Mouse (Mus musculus) left cerebral cortex, adult 8-10 months (tissue): ENCODE data around the gene Eif2ak4. TPM values are rescaled to one million over a fixed set of nuclear protein-coding genes. Genes with fewer than 3 reads are reported as not detected.

Experiments used
- DNase-seq, 2 experiments: peaks; one replicate each; pipeline ENCODE4 v3.0.0; 2022; ENCODE audit warnings: low spot score in 2 of 2
- total RNA-seq, 4 experiments: library from RNA; stranded (reverse); gene quantifications; 2 replicates each; pipeline ENCODE4 v1.2.4; 2022

The Eif2ak4 gene
- 10 to 100 TPM; 19.7 to 22.3 (median 21.1) TPM for total RNA-seq

DNA sequence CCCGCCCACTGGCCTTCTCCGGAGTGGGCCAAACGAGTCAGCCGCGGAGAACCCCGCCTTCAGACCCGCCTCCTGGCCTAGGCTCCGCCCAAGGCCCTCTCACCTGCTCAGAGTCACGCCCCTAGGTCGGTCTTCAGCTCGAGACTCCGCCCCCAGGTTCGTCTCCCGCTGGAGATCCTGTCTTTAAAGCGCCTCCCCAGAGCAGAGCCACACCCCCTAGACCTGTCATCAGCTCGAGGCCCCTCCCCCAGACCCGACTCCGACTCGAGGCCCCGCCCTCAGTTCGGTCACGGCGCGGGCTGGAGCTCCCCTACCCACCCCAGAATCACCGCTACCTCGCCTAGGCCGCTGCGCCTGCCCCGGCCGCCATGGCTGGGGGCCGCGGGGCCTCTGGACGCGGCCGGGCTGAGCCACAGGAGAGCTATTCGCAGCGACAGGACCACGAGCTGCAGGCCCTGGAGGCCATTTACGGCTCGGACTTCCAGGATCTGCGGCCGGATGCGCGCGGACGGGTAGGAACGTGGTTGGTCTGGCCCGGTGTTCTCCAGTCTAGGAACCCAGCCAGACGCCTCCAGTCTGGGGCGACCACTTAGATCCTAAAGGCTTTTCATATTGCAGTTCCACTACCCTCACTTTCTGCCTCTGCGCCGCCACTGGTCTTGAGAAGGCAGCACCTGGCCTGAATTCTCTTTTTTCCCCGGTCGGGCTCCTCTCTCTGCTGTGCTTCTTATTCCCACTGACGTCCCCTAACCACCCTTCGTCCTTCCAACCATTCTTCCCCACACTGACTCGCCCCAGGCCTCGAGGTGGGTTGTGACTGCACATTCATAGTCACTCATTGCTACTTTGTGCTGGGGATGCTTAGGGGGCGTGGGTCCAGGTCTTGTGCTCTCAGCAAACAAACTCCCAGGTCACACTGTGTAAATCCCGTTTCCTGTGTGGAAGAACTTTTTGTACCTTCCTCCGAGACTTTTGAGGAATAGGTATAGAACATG lies at the start of gene Eif2ak4:
Gene Eif2ak4, plus strand, starts transcription at position 278 of the 995 bp plus-strand sequence.
- DNase-seq: peak; percentile 85 to 100

DNA sequence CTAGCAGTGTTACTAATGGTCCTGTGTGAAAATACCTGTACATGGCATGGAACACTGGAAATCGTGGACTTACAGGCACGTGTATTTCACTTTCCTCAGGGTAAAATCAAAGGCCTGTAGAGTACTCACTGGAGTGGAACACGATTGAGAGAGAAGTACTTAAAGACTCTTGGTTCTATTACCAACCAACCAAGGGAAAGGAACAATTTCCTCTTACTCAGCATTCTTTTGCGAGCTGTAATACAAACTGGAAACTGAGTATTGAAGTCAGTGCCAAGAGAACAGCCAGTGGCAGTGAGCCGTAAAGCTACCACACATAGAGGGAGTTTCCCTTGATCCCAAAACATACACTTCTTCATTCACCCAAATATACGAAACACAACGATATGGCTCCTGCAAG lies 47.1 kb upstream of the Eif2ak4 start:
- DNase-seq: no peak

DNA sequence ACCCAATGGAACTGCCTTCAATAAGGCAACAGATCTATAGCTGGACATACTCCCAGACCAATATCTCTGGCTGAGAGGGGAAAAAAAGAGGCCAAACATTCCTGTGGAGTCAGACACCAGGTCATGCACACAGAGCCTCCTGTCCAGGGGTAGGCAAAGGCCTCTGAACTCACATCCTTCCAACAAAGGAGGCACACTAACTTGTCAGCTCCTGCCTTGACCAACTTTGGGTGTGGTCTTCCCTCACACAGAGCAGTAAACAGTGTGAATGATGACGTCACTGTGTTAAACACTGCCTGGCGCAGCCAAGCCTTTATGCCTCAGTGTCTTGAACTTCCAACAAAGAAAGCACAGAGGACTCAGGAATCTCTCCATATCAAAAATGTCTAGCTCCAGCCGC lies 44.5 kb upstream of the Eif2ak4 start:
- DNase-seq: no peak

DNA sequence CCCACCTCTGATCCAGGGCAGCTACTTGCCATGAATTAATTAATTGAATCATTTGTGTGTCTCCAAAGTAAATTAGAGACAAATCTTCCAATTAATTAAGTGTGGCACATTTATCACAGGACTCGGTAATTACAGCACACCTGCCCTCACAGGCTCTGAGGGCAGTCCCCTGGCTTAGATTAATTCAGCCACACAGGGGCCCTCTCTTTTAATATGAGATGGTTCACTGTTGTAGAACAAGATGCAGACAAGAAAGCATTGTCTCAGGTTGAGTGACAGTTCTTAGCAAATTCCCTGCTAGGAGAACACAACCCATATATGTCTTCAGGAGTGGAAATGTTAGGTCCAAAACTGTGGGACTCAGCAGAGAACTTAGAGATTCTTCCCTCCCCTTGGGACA lies 42.9 kb upstream of the Eif2ak4 start:
- DNase-seq: no peak

DNA sequence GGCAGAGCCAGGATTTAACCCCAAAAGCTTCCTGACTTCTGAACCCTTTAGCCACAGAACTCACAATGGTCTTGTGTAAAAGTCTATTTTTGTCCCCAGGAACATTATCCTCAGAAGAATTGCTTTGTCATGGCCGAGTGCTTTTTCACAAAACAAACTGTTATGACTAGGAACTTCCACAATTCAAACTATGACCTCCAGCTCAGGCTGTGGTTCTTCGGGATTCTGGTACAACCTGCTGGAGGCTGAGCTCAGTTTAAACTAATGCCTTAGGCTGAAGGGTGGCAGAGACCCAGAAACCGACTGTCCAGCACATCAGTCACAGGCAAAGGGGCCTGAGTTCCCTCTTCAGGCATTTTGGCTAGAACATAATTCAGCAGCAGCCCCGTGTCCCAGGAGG lies 34.9 kb upstream of the Eif2ak4 start:
- DNase-seq: no peak

DNA sequence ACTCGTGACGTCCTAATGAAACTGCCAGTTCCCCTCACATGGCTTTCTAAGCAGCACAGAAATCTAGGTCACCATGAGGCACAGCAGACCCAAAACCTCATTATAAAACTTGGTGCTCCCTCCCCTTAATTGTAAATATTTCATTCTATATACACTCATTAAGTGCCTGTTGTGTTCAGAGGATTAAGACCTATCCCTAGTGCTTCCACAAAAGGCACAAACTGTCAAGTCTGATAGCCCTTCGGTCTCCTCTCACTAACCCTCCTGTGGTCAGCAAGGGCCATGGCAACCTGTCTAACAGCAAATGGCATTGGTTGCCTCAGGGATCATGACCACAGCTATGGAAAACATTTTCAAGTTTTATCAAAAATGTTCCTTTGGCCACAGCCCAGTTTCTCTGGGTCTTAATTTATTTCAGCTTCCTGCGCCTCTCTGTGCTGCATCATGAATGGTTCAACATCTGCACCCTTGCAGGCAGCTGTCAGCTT lies 34.5 kb upstream of the Eif2ak4 start:
- no peak for DNase-seq

DNA sequence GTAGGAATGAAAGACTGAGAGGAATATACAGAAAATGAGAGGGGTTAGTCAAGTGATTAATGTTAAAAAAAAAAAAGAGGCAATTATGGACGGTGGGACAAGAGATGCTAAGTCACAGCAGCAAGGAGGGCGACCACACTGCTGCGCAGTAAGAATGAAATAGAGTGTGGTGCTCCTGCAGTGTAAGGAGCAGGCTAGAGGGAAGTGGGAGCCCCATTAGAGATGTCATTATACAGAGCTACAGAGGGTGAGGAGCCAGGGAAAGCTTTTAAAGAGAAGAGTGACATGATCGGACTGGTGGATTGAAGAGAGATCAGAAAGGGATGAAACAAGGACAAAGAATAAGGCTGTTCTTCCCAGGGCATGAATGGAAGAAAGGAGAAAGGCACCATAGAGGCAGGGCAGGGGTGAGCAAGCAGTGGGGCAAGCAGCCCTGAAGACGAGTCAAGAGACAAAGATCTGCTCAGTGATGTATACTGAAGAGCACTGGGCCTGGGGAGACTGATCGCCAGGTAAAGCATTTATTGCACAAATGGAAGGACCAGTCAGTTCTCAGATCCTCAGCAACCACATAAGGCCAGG lies 33.2 kb upstream of the Eif2ak4 start:
- no peak for DNase-seq

DNA sequence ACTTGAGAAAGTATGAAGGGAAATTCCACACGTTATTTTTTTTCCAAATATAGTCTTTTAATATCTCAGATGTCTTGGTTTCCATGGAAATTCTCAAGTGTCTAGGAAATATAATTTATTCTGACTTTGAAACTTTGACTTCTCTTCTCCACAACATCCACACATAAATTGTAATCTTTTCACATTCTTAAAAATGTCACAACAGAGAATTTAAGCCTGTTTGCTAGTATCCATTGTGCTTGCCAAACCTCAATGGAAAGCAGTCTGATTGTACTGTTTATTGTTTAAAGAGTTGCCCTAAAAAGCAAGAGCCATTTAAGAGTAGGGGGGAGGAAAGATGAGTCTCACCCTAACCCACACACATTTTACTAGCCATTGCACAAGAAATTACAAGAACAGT lies 16.6 kb upstream of the Eif2ak4 start:
- no peak for DNase-seq

DNA sequence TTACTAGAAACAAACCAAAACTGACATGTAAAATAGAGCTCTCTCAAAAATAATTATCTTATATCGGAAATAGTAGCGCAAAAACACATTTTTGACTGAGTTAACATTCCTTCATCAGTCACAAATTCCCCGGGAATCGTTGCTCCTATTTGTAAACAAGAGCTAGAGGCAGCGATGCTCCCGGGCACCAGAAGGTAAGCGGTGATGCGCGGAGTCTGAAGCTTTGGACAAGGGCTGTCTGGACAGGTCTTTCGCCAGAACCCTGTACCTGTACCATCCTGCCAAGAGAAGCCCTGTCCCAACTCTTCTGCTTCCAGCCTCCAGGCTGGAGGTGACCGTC lies 15.9 kb upstream of the Eif2ak4 start:
- no peak for DNase-seq

DNA sequence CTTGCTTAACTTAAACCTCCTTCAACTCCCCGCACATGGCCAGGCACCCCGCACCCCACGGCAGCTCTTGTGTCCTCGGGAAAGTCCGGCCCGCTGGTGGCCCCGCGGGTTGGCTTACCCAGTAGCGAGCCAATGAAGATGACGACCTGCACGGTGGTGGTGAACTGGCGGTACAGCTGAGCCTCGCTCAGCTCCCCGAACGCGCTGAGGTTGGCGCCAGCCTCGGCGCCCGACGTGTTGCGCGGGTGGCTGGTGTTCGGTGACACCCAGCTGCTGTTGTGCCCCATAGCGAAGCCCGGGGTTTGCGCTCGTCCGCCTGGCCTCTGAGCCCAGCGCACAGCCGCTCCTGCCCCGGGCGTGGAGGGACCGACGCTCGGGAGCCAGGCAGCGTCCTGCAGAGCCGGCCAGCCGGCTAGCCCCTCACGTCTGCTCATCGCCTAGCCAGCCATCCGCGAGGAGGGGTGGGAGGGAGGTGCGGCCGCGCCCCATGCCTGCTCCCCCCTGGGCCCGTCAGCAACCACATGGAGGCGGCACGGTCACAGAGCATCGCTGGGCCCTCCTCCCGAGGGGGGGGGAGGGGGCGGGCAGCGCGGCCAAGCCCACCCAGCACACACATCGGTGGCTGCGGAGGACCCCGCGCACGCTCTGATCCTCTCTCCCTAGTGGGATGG lies 15.4 kb upstream of the Eif2ak4 start, which contains the start of gene Gpr176:
Gene Gpr176, minus strand, starts transcription at position 519 of the 671 bp plus-strand sequence.
- DNase-seq: peak; percentile 26 to 52

DNA sequence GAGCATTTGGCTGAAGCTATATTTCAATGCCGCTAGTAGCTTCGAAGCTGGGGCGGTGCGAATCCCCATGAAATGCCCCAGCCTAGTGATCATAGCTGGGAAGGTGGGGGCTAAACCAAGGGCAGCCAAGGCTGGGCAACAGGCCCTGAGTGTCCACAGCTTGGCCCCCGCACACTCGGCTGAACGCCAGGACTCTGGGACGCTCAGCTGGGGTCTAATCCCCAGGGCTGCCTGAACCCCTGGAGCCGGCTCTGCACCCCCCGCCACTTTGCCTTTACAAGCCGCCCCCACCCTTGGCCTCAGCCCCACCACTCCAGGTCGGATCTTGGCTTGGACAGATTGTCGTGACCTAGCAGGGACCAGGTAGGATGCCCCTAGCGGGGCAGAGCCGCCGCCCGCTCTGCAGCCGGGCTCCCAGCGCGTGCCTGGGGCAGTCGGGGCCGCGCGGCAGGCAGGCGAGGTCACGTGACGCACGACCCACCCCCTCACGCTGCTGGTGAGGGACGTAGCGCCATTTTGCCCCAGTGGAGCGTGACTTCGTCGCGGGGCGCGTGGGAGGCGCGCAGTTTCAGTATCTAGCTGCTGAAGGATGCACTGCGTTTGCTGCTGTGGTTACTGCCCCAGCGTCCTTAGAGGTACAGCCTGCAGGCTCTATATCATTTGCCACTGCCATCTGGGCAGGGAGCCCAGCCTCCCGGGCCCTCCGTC lies 14.7 kb upstream of the Eif2ak4 start:
- DNase-seq: peak; percentile 80 to 93

DNA sequence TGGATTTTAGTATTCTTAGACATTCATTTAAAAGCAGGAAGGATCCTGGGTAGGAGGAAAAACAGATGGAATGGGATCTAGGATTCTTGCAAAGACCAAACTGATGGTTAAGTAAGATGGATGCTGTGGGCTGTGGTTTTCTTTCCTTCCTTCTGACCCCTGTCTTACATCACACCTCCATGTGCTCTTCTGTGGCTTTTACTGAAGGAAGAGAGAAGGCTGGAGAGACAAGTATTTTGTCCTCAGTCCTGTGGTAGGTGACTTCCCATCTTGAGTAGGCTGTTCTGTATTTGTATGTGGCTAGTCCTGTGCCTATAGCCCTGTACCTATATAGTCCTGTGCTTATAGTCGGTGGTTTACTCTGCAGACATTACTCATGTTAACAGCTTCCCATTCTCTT lies 12.9 kb upstream of the Eif2ak4 start:
- DNase-seq: no peak

DNA sequence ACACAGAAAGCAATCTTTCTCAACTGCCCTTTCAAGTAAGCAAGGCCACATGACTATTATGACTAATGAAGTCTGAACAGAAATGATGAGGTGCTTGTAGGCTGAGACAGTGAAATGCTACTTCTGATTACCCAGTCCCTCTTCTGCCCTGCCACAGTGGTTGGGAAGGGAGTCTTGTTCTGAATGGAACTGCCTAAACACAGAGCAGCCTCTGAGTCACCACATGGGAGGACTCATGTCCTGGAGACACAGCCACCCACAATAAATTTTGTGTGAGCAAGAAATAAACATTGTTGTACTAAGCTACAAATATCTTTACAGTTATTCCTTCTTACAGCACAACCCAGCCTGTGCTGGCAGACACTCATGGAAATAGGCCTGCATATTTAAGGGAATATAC lies 12.5 kb upstream of the Eif2ak4 start:
- DNase-seq: peak in 1 of 2 experiments; percentile 45

DNA sequence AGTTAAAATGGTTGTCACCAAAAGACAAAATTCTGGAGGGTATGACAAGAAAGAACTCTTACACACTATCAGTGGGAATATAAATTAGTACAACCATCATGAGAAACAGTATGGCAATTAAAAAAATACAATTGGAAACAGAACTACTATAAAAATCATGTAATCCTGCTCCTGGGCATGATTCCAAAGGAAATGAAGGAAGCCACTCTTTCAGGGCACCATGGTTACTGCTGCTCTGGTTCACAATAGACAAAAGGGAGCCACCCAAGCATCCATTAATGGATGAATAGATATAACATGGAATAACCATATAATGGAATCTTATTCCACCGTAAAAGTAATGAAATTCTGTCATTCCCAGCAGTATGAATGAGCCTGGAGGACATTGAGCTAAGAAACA lies 8.7 kb upstream of the Eif2ak4 start:
- no peak for DNase-seq

DNA sequence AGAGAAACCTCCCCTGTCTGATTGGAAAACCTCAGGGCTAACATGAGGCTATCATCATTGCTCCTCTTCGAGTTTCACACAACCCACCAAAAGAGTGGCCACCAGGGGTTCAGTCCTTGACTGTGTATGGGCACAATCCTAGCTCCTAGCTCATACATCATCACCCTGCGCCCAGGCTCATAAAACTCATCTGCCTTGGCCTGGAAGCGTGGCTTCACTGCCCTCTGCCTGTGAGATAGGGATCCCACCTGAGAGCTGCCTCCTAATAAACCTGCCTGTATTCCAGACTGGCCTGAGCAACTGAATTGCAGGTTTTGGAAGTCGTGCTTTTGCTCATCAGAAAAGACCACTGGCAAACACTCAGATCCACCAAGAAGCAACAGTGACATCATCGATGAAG lies 5.0 kb upstream of the Eif2ak4 start:
- DNase-seq: no peak

DNA sequence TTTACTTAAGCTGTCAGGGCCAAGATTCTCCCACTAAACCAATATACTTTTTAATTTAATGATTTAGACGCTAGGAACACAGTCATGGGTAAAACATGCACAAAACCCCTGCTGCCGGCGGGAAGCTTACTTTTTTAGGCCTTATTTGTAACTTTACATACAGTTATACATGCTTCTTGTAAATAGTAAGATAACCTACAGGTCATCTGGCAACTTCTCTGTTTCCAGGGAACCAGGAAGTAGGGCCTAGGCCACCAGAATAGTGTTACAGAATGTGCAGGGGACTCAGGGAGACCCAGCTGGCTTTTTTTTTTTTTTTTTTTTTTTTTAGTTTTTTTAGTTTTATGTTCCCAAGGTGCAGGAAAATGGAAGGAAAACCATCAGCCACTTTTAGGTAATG lies 1.2 kb downstream of the Eif2ak4 start:
- no peak for DNase-seq

DNA sequence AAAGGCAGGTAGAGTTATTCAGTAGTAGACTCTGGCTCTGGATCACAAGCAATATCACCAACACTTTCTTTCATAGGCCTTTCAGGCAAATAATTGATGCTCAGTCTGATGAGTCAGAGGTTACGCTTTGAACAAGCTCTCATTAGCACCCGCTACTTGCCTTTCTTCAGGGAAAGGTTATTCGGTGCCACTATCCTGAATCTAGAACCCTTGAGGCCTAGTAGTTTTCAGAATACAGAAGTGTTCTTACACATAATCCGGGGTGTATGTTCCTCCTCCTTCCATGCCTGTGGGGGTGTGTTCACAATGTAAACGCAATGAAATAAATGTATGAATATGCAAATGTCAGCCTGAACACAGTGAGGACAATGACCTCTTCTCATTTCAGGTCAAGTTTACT lies 1.7 kb downstream of the Eif2ak4 start:
- DNase-seq: no peak

DNA sequence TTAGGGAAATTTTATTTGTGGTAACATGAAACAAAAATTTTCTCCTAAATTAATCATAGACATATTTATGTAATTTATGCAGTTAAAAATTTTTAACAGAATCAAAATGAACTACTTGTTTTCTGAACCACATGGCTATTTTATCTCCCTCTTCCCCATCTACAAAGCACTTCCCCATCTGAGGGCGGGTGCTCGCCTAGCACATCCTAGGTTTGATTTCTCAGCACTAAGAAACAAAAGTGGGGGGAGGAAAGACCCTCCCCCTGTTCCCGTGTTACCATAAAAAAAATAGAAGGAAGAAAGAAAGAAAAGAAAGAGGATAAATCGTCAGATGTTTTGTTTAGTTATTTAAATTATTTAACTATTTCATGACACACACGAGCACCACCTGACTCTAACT lies 2.8 kb downstream of the Eif2ak4 start:
- no peak for DNase-seq

DNA sequence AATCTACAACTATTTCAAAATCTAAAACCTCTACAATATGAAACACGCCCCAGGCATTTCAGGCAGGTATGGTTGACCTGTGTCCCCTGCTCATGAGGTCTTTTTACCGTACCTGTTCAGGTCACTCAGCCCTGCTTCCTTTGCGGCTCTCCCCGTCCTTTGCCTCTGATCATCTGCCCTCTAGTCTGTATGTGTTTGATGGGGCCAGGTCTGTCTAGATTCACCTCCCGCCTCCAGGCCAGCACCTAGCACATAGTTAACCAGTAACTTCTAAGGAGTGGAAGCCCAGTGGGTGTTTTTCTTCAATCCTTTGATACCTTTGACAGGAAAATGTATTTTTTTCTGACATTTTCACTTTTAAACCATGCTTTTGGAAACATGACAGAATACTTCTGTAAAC lies 11.3 kb downstream of the Eif2ak4 start:
- DNase-seq: no peak

DNA sequence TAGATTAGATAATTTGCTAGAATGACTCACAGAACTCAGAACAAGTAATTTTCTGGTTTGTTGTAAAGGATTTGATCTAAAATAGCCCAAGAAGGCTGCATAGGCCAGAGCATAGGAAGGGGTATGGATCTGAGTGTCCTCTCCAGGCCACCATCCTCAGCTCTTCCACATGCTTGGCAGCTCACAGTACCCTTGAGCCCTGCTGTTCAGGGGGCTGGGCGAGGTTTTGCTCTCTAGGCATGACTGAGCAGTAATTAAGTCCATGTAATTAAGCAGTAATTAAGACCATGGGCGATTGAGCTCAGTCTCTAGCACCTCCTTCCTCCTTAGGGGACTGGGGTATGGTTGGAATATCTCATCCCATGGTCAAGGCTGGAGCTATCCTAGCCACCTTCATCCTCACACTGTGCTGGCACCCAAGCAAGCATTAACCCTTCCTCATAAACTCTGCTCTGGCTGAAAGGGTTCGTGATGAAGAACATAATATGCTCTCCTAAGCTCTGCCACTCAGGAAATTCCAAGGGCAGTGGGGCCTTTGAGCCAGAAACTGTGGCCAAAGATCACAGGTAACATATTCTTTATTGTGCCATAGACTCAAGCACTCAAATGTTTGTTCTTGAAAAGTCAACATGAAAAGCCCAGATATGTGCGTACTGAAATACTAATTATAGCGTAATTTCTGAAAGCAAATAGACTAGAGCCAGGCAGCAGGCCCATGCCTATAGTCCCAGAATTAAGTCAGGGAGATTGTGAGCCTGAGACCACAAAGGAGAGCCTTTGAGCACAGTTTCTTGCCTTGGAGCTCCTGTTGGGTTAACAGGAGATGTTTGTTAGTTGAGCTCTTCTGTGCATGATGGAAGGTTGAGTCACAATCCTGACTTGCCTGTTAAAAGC lies 13.7 kb downstream of the Eif2ak4 start:
- no peak for DNase-seq
